Mouse (Mus musculus): ENCODE measurements around the gene Mier1.
A peak's percentile ranks its signal among the peaks of the same experiment; 100 is the strongest.
"Not testable (repeated sequence)": the region's sequence is repeated elsewhere in the genome, so short reads cannot be mapped to it uniquely, and the experiment has no call there.

Gene Mier1

GRCm38 (mm10) chr4:103166198-103166597, 52.0 kb downstream of the Mier1 start:
- not testable (repeated sequence) for DNase-seq (ENCODE audit: low read depth)

GRCm38 (mm10) chr4:103171256-103171655, 57.1 kb downstream of the Mier1 start:
- DNase-seq (ENCODE audit: low read depth) = no peak

GRCm38 (mm10) chr4:103173507-103173906, 59.3 kb downstream of the Mier1 start:
- DNase-seq (ENCODE audit: low read depth) = no peak

GRCm38 (mm10) chr4:103174001-103174400, 59.8 kb downstream of the Mier1 start:
- DNase-seq (ENCODE audit: low read depth) = no peak

- no peak for DNase-seq (ENCODE audit: low read depth)
Observed at GRCm38 (mm10) chr4:103177681-103178080, 63.5 kb downstream of the Mier1 start.

GRCm38 (mm10) chr4:103178635-103179318, 64.6 kb downstream of the Mier1 start:
- no peak for DNase-seq (ENCODE audit: low read depth)

- no peak for DNase-seq (ENCODE audit: low read depth)
Observed at GRCm38 (mm10) chr4:103179581-103179980, 65.4 kb downstream of the Mier1 start.

- no peak for DNase-seq (ENCODE audit: low read depth)
Observed at GRCm38 (mm10) chr4:103180300-103180888, 66.2 kb downstream of the Mier1 start.

GRCm38 (mm10) chr4:103188786-103189640, 74.8 kb downstream of the Mier1 start:
- DNase-seq (ENCODE audit: low read depth) = no peak

GRCm38 (mm10) chr4:103192421-103192820, 78.2 kb downstream of the Mier1 start:
- no peak for DNase-seq (ENCODE audit: low read depth)

- no peak for DNase-seq (ENCODE audit: low read depth)
Observed at GRCm38 (mm10) chr4:103197401-103197800, 83.2 kb downstream of the Mier1 start.

GRCm38 (mm10) chr4:103199086-103199485, 84.9 kb downstream of the Mier1 start:
- no peak for DNase-seq (ENCODE audit: low read depth)

GRCm38 (mm10) chr4:103200046-103200445, 85.9 kb downstream of the Mier1 start:
- DNase-seq (ENCODE audit: low read depth) = no peak

- DNase-seq (ENCODE audit: low read depth) = no peak
Observed at GRCm38 (mm10) chr4:103203646-103204045, 89.5 kb downstream of the Mier1 start.

GRCm38 (mm10) chr4:103208553-103208952, 94.4 kb downstream of the Mier1 start:
- no peak for DNase-seq (ENCODE audit: low read depth)

GRCm38 (mm10) chr4:103213859-103214497, 99.8 kb downstream of the Mier1 start:
- DNase-seq (ENCODE audit: low read depth) = peak; percentile 36

- DNase-seq (ENCODE audit: low read depth) = peak; percentile 76
Observed at GRCm38 (mm10) chr4:103214498-103214924, 100.3 kb downstream of the Mier1 start.
